Mouse (Mus musculus): Measurements from ENCODE around the gene Pink1.
"Not testable (repeated sequence)": the region's sequence is repeated elsewhere in the genome, so short reads cannot be mapped to it uniquely, and the experiment has no call there.

Gene Pink1

DNA sequence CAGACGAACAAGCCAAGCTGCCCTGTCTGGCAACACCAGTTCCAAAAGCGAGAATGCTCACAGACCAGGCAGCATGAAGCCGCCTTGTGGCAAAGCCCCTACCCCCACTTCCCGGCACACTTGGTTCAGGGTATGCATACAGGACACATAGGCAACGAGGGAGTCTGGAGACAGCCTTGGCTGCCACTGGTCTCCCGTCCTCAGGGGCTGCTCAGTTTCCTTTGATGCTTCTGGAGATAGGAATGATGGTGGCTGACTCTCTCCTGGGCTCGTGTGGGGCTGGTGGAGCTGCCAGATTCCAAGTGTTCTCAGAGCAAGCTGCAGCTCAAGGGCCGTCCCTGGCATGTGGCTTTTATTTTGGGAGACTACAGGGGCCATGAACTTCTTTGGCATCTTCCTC lies 15.3 kb upstream of the Pink1 start:
- no peak for DNase-seq

DNA sequence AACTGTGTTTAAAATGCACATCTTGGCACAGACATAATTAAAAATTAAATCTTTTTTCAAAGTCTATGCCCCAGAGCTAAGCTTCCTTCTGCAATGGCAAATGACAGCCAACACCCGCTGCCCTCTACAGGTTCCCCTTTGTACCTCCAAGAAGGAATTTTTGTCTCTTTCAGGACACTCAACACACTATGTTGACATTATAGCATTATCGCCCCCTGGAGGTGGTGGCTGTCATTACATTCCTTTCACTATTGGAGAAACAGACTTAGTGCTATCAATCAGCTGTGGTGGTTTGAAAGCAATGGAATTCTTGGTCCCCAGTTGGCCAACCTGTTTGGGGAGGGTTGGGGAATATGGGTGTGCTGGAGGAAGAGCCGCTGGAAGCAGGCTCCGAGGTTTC lies 13.9 kb upstream of the Pink1 start:
- DNase-seq: peak; percentile 55

DNA sequence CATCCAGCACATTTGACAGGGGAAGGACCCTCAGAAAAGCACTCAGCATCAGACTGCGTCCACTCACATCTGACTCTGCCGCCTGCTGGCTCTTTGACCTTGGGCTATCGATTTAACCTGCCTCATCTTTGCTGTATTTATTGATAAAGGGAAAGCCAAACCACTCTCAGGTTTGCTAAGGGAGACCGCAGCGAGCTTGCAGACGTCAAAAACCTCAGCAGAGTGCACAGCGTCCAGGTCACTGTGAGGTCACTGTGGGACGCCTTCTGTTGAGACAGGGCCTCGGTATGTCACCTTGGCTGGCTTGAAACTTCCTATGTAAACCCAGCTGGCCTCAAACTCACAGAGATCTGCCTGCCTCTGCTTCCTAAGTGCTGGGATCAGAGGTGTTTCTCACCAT lies 11.2 kb upstream of the Pink1 start:
- DNase-seq: no peak

DNA sequence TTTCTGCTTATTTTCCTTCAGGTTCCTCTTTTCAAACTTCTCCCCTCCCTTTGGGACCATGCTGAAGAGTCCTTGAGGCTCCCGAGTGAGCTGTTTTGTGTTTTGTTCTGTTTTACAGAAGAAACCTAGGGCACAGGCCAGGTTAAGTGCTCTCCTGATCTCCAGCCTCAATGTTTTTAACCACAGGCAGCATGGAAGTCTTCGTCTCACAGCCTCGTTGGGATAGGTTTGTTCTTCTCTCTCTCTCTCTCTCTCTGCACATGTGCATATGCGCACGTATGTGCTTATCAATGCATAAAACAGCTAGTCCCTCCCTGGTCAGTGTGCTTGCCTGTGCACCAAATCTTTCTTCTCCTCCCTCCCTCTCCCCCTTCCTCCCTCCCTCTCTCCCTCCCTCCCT lies 10.8 kb upstream of the Pink1 start:
- no peak for DNase-seq

DNA sequence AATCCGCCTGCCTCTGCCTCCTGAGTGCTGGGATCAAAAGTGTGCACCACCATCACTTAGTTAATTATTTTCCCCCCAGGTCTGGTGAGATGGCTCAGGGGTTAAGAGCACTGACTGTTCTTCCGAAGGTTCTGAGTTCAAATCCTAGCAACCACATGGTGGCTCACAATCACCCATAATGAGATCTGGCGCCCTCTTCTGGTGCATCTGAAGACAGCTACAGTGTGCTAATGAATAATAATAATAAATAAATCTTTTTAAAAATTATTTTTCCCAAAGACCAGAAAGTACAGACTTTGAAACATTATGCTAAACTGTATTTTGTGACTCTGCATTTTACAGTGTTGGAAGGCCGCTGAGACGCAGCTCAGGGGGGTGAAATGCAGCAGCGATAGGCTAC lies 9.5 kb upstream of the Pink1 start:
- no peak for DNase-seq

DNA sequence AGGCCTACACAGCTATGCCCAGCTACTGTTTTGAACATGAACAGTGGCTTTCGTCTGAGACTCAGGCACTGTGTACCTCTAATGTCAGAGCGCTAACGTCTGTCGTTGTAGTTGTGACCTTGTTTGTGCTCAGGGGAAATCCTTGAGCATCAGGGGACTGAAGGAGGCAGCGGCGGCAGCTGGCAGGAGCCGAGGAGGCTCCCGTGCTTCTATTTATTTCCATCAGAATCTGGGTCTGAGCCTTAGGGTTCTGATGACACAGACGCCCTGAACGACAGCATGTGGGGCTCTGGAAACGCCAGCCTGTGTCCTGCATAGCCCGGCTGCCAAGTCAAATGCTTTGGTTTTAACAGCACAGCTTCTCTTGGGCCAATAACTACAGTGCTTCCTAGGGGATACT lies 8.9 kb upstream of the Pink1 start:
- DNase-seq: no peak

DNA sequence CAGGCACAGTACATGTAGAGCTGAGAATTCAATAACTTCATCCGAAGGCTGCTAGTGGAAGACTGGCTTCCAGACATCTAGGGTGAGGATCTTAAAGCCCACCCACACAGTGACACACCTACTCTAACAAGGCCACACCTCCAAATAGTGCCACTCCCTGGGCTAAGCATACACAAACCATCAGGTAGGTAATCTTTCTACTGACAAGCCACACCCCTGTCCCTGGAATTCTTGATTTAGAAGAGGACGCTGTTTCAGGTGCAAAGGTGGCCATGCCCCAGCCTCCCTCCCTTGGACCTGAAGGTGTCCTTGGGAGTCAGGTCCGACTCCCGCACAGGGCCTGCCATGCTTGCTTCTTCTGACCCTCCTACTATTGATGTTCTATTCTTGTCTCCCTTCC lies 7.0 kb upstream of the Pink1 start:
- DNase-seq: no peak

DNA sequence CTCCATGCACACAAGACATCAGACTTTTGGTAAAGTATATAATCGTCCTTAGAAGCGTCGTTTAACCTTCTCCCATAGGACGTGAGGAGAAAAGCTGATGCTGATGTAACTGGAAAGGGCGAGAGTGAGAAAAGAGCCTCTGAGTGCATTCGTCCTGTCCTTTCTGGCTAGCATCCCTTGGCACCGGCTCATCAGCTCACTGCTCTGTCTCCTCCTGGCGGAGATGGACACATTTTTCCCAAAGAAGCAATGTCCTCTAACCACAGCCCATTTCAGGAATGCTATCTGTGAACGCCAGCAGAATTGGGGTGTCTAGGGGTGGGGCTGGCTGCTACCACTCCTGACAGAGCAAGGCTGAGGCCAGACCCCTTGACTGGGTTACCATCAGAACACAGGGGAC lies 5.5 kb upstream of the Pink1 start:
- no peak for DNase-seq

DNA sequence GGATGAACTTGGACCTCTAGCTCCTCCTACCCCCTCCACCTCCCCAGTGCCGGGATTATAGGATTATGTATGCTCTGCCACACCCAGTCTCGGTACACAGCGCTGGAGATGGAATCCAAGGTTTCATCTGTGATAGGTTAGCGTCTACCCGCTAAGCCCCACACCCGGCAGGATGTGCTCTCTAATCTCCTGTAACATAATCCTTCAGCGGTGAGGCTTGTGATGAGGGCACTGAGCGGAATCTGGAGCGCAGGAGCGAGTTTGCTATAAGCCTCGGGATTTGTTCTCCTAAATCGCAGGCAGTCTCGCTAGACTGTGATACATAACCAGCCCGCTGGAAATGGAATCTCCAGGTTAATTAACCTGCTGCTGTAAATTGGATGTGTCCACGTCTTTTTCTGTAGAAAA lies 4.2 kb upstream of the Pink1 start:
- DNase-seq: no peak

DNA sequence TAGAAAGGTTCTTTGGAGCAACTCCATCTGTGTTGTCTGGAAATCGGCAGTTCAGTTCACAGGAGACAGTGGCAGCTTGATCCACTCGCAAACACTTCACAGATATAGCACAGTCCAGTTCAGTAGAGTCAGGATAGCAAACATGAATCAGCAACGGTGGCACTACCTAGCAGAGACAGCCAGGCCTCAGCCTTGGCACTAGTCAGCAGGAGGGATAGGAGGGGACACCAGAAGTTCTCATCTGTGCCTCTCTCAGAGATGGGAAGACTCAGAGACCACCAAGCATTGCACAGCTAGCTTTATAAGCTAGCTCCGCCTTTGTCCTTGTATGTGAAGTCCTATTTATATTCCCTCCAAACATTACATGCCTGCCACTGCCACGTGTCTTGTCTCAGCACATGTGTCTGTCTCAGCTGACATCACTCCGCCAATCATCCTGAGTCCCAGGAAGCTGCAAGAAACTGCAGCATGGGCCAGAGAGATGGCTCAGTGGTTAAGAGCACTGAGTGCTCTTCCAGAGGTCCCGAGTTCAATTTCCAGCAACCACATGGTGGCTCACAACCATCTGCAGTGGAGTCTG lies 1.9 kb upstream of the Pink1 start:
- no peak for DNase-seq

DNA sequence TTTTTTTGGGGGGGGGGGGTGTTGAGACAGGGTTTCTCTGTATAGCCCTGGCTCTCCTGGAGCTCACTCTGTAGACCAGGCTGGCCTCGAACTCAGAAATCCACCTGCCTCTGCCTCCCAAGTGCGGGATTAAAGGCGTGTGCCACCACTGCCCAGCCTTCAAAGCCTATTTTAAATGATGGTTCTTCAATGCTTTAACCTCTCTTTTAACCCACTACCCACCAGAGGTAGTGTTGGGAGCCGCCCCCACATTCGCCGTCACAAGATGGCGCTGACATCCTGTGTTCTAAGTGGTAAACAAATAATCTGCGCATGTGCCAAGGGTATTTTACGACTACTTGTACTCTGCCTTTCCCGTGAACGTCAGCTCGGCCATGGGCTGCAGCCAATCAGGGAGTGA lies 1.0 kb upstream of the Pink1 start:
- DNase-seq: not testable (repeated sequence)

DNA sequence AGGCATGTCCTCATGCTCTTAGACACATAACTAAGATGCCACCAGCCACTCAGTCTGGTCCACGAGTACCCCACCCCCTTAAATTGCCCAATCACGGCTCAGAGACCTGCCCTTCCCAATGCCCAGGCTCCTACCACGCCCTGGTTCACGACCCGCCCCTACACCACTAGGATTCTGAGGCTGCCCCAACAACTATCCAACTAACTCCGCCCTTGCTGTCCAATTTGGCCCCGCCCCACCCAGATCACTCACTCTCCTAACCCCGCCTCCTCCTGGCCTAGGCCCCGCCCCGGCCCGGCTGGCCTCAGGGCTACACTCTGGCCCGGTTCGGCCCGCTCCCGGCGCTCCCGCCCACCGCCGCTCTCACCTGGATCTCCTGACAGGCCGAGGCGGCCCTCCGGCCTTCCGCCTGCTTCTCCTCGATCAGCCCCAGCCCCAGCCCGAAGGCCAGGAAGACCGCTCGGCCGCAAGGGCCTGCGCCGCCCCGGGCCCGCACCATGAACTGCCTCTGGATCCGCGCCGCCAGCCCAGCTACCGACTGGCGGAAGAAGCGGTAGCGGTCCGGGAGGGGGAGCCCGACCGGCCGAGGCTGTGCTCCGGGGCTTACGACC lies 536 bp downstream of the Pink1 start:
- DNase-seq: peak; percentile 92

DNA sequence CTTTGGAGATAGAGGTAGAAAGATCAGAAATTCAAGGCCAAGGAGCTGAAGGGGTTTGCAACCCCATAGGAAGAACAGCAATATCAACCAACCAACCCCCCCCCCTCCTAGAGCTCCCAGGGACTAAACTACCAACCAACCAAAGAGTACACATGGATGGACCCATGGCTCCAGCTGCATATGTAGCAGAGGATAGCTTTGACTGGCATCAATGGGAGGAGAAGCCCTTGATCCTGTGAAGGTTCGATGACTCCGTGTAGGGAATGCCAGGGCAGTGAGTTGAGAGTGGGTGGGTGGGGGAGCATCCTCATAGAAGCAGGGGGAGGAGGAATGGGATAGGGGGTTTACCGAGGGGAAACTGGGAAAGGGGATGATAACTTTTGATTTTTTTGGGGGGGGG lies 1.7 kb downstream of the Pink1 start:
- no peak for DNase-seq

DNA sequence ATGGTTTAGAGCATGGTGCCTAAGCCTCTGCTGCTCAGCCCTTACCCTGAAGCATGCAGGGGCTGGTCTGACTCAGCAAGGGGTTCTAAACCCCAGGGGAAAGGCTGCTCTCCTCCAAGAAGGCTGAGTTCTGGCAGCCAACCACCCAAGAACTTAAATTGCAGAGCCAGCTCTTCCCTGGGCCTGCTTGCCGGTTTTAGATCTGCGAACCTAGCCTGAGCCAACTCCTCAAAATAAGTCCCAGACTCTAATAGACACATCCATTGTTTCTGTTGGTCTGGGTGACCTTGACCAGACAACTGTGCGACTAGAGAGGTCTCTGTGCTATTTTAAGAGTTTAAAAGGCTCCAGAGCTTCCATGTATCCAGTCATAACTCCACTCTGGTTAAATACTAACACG lies 2.4 kb downstream of the Pink1 start:
- no peak for DNase-seq

DNA sequence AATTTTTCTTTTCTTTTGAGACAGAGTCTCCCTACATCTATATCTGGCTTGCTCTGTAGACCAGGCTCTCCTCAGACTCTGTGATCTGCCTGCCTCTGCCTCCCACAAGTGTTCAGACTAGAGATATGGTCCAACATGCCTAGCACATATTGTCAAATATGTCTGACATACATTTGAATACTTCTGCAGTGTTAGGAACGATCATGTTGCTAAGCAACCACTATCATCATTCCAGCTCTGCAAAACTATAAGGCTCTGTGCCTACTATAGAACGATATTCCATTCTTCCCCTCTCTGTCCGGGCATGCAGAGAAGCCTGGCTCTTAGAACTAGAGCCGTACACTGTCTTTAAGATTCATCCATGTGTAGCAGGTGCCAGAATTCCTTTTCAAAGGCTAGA lies 3.4 kb downstream of the Pink1 start:
- no peak for DNase-seq

DNA sequence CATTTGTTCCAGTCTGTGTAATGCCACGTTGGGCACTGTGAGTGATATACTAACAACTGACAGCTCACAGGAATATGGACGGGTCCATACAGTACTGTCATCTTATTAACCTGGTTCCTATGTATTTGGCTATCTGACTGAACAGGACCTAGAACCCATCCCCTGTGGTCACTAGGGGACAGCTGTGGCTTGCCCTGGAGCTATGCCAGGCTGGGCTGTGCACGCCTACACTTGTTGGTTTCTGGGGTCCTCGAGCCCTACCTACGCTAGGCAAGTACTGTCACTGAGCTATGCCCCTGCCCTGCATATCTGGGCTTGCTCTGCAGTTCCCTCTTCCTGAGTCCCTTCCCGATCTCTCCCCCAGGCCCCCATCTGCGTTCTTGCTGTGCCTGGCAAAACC lies 4.6 kb downstream of the Pink1 start:
- no peak for DNase-seq

DNA sequence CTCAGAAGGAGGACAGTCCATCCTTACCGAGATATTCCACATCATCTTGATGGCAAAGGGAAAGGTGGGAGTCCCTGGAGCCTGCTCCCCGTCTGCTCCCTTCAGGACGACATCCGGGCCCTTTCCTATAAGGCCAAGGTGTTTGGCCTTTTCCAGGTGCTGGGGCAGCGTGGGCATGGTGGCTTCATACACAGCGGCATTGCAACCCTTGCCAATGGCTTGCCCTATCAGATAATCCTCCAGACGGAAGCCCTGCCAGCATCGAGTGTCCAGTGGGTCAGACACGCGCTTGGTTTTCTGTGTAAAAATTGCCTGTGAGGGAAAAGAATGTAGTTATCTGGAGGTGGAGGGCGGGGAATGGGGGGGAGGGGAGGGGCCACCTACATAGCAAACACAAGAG lies 5.4 kb downstream of the Pink1 start:
- DNase-seq: no peak

DNA sequence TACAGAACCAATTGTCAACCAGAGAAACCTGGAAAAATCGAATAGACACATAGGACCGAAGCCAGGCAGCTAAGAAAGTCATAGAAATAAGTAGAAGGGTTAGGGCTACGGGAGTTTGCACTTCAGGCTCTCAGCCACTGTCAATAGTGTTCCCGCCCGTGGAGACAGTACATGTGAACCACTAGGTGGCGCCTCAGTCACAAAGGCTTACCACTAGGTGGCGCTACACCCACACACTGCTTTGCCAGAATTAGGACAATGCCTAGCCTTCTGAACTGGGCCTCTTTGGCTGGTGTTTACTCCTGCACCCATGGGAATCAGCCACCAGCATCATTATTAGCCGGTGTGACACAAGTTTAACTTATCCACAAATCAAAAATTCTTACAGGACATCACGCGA lies 6.6 kb downstream of the Pink1 start:
- peak; percentile 75 for DNase-seq

DNA sequence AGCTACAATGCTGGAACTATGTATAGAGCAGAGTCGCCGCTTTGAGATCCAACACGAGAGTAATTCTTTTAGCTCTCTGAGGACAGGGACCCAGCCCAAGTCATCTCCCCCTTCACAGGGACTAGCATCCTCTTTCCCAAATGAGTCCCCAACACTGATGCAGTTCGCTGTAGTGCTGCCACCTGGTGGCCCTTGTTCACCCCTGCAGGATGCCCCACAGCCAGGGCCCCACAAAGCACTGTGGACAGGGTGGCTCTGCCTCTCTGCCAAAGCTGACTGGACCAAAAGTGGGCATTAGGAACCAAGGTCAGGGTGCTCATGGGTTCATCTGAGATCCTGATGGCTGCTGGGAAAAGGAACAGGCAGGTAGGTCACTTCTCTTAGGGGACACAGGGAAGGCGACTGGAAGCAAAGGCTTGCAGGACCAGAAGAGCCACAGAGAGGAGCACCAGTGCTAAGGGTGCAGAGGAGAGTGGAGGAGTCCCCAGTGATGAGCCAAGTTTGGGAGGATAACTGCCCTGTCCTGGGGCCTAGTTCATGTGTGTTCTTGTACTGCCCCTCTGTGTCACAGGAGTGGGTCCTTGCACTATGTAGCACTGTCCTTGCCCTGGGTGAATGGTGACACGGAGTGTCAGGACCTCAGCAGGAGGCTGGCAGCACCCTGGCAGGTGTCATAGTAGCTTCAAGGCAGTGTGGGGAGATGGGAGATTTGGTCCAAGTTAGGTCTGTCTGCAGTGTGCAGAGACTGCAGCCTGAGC lies 7.4 kb downstream of the Pink1 start:
- peak; percentile 60 for DNase-seq

DNA sequence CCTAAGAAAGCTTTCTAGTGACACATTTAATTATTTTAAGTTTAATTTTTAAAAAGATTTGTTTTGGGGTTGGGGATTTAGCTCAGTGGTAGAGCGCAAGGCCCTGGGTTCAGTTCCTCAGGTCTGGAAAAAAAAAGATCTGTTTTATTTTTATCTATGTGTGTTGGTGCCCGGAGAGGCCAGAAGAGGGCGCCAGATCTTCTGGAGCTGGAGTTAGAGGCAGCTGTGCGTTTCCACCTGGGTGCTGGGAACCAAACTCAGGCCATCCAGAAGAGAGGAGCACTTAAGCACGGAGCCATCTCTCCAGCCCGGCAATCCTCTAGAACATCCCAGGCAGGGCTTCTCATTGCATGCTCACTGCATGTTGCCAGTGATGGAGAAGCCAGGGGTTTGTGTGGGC lies 9.7 kb downstream of the Pink1 start:
- DNase-seq: no peak

DNA sequence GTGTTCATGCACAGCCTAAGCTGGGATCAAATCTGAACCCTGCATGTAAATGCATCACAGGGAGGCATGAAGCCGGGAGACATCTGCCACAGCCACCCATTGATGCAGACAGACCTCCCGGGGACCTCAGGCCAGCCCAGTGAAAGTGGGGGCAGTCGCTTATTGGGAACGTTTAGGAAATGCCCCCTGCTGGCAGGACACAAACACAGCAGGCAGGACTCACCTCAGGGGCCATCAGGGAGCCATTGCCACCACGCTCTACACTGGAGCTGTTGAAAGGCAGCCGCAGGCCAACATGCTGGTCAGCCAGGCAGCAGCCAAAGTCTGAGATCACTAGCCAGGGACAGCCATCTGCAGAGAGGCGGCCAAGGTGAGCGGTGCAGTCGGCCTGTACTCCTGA lies 10.3 kb downstream of the Pink1 start:
- peak; percentile 31 for DNase-seq

DNA sequence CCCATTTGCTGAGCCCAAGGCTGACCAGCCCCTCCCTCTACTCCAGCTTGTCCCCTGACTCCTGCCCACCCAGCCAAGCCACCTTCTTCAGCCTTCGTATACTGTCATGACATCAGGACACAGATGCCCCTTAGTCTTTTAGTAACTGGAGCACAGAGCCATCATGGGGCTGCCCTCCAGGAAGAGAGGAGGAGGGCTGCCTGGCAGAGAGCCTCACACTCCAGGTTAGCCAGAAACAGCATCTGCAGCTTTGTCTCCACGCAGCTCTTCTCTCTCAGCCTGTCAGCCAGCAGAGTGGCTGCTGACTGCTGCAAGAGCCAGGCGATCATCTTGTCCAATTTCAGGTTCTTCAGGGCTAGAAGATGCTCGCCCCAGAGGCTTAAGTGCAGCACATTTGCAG lies 12.3 kb downstream of the Pink1 start:
- DNase-seq: no peak

DNA sequence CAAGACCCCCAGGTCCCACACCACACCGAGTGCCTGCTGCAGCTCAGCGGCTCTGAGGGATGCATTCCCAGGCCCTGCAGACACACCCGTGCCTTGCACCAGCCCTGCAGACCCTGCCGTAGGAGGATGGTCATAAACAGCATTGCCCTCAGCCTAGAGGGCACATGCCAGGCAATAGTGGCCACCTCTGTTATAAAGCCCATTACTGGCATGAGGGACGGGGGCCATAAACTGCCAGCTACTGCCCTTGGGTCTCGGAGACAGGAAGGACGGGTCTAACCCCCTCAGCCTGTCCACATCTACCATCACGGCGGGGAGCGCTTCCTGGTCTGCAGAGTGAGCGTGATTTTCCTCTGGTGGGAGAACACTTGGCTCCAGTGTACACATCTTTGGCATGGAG lies 13.1 kb downstream of the Pink1 start:
- DNase-seq: no peak

DNA sequence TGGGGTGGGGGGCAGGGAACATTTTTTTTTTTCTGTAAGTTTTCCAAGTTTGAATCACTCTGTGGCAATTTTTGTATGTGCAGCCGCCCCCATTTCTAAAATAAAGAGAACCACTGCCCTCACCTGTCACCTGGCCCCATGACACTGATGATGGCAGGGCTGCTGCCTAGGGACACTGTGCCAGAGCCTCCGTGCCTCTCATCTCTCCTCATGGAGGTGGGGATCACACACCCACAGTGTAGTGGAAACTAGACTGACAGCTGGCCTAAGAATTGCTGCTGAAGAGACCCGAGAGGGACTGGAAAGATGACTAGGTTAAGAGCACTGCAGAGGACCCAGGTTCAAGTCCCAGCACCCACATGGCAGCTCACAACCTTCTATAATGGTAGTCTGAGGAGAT lies 14.0 kb downstream of the Pink1 start:
- no peak for DNase-seq

DNA sequence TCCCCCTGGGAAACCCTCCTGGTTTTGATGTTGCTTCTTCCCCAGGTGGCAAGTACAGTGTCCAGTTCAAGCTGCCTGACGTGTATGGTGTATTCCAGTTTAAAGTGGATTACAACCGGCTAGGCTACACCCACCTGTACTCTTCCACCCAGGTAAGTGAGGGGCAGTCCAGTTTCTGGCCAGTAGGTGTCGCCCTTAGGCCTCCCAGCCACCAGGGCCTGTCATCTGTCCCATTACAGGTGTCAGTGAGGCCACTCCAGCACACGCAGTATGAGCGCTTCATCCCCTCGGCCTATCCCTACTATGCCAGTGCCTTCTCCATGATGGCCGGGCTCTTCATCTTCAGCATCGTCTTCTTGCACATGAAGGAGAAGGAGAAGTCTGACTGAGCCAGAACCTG lies 14.5 kb downstream of the Pink1 start:
- peak; percentile 61 for DNase-seq
